Mouse (Mus musculus) ES-Bruce4 (cell line): ENCODE data around the gene Ccne1. TPM values are rescaled to one million over a fixed set of nuclear protein-coding genes. Genes with fewer than 3 reads are reported as not detected.
A peak's percentile ranks its signal among the peaks of the same experiment; 100 is the strongest.
"Not testable (repeated sequence)": the region's sequence is repeated elsewhere in the genome, so short reads cannot be mapped to it uniquely, and the experiment has no call there.

Experiments used
- H3K27ac ChIP-seq: 2 replicates; pipeline ENCODE4 v1.5.1; 2012; ENCODE audit warnings: low read length, inconsistent platforms; ENCODE audit not compliant: insufficient read depth
- H3K27me3 ChIP-seq: 2 replicates; pipeline ENCODE4 v1.6.1; 2012; ENCODE audit warnings: mild to moderate bottlenecking, low read length, inconsistent platforms; ENCODE audit not compliant: control insufficient read depth, poor library complexity, insufficient read depth, severe bottlenecking
- H3K36me3 ChIP-seq: 2 replicates; pipeline ENCODE4 v1.6.1; 2012; ENCODE audit warnings: inconsistent platforms, mild to moderate bottlenecking, low read length, moderate library complexity; ENCODE audit not compliant: control insufficient read depth, poor library complexity, insufficient read depth, severe bottlenecking
- H3K4me1 ChIP-seq: one replicate; pipeline ENCODE4 v1.8.1; 2011; ENCODE audit warnings: low read length; ENCODE audit not compliant: control insufficient read depth, insufficient read depth
- H3K4me3 ChIP-seq: 2 replicates; pipeline ENCODE4 v1.5.1; 2011; ENCODE audit warnings: low read depth, mild to moderate bottlenecking, low read length
- H3K9ac ChIP-seq: 2 replicates; pipeline ENCODE4 v1.6.1; 2012; ENCODE audit warnings: low read depth, mild to moderate bottlenecking, inconsistent platforms; ENCODE audit not compliant: poor library complexity, severe bottlenecking
- H3K9me3 ChIP-seq: replicated peaks from 2 replicates; pipeline ENCODE4 v1.6.1; 2012; ENCODE audit warnings: mild to moderate bottlenecking, low read length, inconsistent platforms; ENCODE audit not compliant: control insufficient read depth, poor library complexity, insufficient read depth, severe bottlenecking
- CTCF ChIP-seq: IDR thresholded peaks from one replicate; pipeline ENCODE4 v1.8.1; 2011; ENCODE audit warnings: low read depth, low read length
- EP300 ChIP-seq: IDR thresholded peaks from 2 replicates; pipeline ENCODE4 v1.6.1; 2011; ENCODE audit warnings: low read depth, low read length; ENCODE audit not compliant: insufficient read depth
- POLR2A ChIP-seq: IDR thresholded peaks from one replicate; pipeline ENCODE4 v1.8.1; 2011; ENCODE audit warnings: low read length; ENCODE audit not compliant: insufficient read depth
- polyA plus RNA-seq: library from polyadenylated mRNA; stranded (reverse); fragments of >200 nt; gene quantifications from 2 replicates; pipeline ENCODE4 v1.2.4, GENCODE M21; 2011; ENCODE audit warnings: low read depth; ENCODE audit not compliant: missing spikeins, insufficient read depth, insufficient read length

Gene Ccne1
- polyA plus RNA-seq, 1 experiment, result 105 TPM

DNA sequence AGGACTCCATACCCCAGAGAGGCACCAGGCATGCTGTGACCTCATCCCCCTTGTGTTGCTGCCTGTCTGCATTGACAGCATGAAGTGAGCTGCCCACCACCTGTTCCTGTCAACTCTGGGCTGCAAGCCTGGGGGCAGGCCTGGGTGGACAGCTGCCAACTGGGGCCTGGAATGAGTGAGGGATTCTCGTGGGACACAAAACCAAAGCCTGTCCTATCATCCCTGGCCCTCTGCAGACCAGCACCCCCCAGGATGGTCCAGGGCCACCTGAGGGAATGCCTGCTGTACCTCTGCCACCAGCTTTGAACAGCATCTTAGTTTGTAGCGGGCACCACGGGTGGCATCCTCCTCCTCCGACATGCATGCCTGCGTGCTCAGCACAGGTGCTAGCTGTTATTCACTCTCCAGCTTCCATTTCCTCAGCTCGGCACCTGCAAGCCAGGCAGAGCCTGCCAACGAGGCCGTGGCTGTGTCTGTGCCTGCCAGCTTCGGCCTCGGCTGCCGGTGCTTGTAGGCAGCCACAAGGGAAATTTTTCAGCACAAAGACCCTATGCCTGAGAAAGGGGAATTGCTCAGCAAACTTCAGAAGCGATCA, 18.3 kb upstream of the Ccne1 start:
- no peaks in the 10 kb centered on the region for H3K4me1 ChIP-seq

DNA sequence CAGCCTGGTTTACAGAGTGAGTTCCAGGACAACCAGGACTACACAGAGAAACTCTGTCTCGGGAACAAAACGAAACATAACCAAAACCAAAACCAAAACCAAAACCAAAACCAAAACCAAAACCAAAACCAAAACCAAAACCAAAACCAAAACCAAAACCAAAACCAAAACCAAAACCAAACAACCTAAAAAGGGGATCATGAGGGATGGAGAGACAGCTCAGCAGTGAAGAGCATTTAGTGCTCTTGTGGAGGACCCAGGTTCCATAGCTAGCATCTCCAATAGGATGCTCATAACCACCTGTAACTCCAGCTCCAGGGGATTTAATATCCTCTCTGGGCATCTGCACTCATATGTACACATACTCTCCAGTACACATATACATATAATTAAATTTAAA, 16.8 kb upstream of the Ccne1 start:
- not testable (repeated sequence) for H3K27me3 ChIP-seq, H3K9me3 ChIP-seq, H3K36me3 ChIP-seq, H3K4me1 ChIP-seq, H3K4me3 ChIP-seq, H3K27ac ChIP-seq, H3K9ac ChIP-seq

More for the DNA sequence above, 18.3 kb upstream of the Ccne1 start:
- no peak overlapping the region for H3K9ac ChIP-seq
- no peaks in the 10 kb centered on the region for H3K36me3 ChIP-seq
- TF ChIP-seq EP300 (no peak), POLR2A (no peak), CTCF (no peak)
- H3K4me3 ChIP-seq, result no peak overlapping the region
- no peaks in the 10 kb centered on the region for H3K9me3 ChIP-seq
- H3K27me3 ChIP-seq, result no peaks in the 10 kb centered on the region
- H3K27ac ChIP-seq, result no peak overlapping the region

DNA sequence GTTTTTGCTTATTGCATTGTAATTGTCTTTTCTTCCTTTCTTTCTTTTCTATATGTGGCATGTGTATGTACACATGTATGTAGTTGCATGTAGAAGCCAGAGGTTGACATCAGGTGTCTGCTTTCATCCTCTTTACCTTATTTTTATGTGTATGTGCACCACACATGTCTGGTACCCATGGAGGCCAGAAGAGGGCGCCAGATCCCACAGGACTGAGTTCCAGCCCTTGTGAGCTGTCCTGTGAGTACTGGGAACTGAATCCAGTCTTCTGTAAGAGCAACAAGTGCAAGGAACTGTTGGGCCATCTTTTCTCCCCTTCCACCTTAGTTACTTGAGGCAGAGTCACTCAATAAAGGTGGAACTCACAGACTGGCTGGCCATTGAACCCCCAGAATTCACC, 11.3 kb upstream of the Ccne1 start:
- no peak overlapping the region for H3K27ac ChIP-seq
- no peak overlapping the region for H3K4me3 ChIP-seq
- H3K9ac ChIP-seq, result no peak overlapping the region

DNA sequence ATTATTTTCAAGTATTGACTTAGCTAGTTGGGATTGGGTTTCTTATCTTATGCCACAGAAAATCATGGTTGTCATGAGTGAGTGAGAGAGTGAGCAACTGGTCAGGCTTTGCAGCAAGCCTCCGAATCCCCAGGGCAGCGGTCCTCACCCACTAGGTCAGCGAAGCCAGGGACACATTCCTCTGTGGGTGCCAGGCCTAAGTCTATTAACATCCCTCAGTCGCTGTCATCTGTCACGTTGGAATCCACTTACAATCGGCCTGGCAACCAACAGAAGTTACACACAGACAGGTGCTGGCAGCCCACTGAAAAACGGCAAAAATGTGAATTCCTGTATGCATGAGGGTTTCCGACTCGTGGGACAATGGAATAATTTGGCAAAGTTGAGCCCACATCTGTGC, 5.1 kb upstream of the Ccne1 start:
- H3K4me3 ChIP-seq, result peak overlapping the region; percentile 29
- no peaks in the 10 kb centered on the region for H3K27me3 ChIP-seq
- H3K27ac ChIP-seq, result peak overlapping the region; percentile 68
- H3K36me3 ChIP-seq, result no peaks in the 10 kb centered on the region
- H3K4me1 ChIP-seq, result peaks cover 6% of the 10 kb centered on the region
- TF ChIP-seq EP300 (no peak), POLR2A (peak; percentile 1), CTCF (no peak)
- H3K9me3 ChIP-seq, result no peaks in the 10 kb centered on the region
- no peak overlapping the region for H3K9ac ChIP-seq

More for the DNA sequence above, 11.3 kb upstream of the Ccne1 start:
- Histone ChIP-seq H3K36me3 (no peaks in the 10 kb centered on the region), H3K9me3 (no peaks in the 10 kb centered on the region), H3K4me1 (peaks cover 5% of the 10 kb centered on the region), H3K27me3 (no peaks in the 10 kb centered on the region)
- no peak for TF ChIP-seq EP300
- TF ChIP-seq CTCF, result peak; percentile 74
- no peak for TF ChIP-seq POLR2A

DNA sequence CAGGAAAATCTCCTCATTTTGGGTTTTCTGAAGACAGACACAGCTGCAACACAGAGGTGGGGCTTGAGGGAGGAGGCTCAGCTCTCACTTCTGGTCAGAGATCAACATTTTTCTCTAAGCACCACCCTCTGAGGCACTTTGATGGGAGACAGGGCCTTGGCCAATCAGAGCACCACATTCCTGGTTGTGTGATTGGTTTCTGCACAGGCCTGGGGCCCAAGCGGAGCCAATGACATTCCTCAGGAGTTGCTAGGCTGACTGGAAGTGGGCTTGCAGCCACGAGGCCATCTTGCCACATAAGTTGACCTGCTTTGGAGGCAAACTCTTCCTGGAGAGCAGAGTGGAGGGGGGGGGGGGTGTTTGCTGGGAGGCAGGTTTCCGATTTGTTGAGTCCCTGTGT, 4.7 kb upstream of the Ccne1 start:
- Histone ChIP-seq H3K9ac (no peak overlapping the region), H3K4me1 (peaks cover 6% of the 10 kb centered on the region), H3K4me3 (no peak overlapping the region), H3K27ac (peak overlapping the region; percentile 68), H3K9me3 (no peaks in the 10 kb centered on the region), H3K27me3 (no peaks in the 10 kb centered on the region), H3K36me3 (no peaks in the 10 kb centered on the region)
- TF ChIP-seq POLR2A (peak; percentile 2), CTCF (no peak)

DNA sequence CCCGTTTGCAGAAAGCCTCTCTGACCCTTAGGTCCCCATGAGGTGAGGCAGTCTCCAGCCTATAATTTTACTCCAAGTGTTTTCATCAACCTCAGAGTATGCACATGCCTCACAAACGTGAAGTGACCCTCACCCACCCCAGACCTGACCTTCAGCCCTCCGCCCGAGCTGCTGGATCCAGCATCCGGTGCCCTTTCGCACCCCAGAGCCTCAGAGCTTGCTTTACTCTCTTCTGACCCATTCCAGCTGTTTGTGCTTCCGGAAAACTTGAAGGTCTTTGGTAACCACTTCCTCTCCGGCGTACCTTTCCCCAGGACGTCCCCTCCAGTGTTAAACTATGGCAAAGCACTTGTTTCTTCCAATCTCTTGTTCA, 912 bp upstream of the Ccne1 start:
- Histone ChIP-seq H3K36me3 (peaks cover 18% of the 10 kb centered on the region), H3K4me1 (peaks cover 4% of the 10 kb centered on the region), H3K9ac (peak overlapping the region; percentile 89), H3K9me3 (no peaks in the 10 kb centered on the region), H3K4me3 (peak overlapping the region; percentile 92), H3K27ac (peak overlapping the region; percentile 59), H3K27me3 (no peaks in the 10 kb centered on the region)
- TF ChIP-seq EP300 (no peak), CTCF (no peak)
